Mouse (Mus musculus) heart, adult 18-20 months (tissue): ENCODE results near the gene Ccr1l1. TPM values are rescaled to one million over a fixed set of nuclear protein-coding genes. Genes with fewer than 3 reads are reported as not detected.
"Not testable (repeated sequence)": the region's sequence is repeated elsewhere in the genome, so short reads cannot be mapped to it uniquely, and the experiment has no call there.

Experiments used
- DNase-seq, 2 experiments: peaks; one replicate each; pipeline ENCODE4 v3.0.0; 2021 to 2022; ENCODE audit warnings: mixed read lengths in 1 of 2
- long read RNA-seq, 2 experiments: library from polyadenylated mRNA; stranded (forward); transcript quantifications; one replicate each; pipeline ENCODE4 v2.0.0; 2021
- total RNA-seq, 2 experiments: library from RNA; stranded (reverse); gene quantifications; 2 replicates each; pipeline ENCODE4 v1.2.3; 2021

Ccr1l1 gene
- not detected for total RNA-seq
- long read RNA-seq, experiment 1, result 0 reads
- long read RNA-seq, experiment 2, result 0 reads

GRCm38 (mm10) chr9:123978308-123978707, at the start of gene Ccr1l1:
TSS of gene Ccr1l1 (minus strand) at chr9:123978408.
- DNase-seq, result no peak

DNA sequence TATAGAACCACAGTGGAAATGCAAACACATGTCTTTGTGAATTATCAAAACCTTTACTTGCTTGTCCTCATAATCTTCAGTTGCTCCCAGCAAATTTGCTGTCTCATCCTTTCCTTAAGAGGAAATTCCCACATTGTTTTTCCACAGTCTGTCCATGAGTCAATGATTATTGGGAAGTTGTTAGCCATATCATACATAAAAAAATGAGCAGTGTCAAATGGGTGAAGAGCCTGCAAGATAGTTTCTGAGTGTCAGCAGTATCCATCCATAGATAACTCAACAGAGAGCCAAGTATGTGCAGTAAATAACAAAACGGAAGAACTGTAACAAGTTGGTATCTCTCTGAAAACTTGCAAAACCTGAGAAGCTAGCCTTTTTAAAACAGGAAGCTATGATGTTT, 43.5 kb upstream of the Ccr1l1 start, which contains the start of gene Ccr3:
Gene Ccr3, plus strand, starts transcription at position 301 of the 400 bp plus-strand sequence.
- DNase-seq, result no peak

- DNase-seq, result peak; percentile 12 to 43
Observed at GRCm38 (mm10) chr9:124019887-124020286, 41.7 kb upstream of the Ccr1l1 start.

DNA sequence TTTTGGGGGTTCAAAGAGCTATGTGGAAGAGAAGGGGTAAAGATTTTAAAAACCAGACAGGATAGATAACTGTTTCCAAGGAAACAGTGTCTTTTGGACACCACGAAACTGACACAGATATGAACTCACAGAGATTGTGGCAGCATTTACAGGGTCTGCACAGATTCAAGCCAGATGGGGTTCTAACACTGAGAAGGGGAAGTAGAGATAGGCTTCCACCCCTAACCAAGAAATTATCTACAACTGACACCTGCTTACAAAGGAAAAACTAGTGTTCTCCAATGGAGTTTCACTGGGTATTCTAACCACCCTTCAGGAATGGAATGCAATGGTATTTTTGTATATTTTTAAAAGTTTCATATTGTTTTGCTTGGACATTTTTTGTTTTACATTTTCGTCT, 37.8 kb upstream of the Ccr1l1 start:
- DNase-seq, result no peak

DNA sequence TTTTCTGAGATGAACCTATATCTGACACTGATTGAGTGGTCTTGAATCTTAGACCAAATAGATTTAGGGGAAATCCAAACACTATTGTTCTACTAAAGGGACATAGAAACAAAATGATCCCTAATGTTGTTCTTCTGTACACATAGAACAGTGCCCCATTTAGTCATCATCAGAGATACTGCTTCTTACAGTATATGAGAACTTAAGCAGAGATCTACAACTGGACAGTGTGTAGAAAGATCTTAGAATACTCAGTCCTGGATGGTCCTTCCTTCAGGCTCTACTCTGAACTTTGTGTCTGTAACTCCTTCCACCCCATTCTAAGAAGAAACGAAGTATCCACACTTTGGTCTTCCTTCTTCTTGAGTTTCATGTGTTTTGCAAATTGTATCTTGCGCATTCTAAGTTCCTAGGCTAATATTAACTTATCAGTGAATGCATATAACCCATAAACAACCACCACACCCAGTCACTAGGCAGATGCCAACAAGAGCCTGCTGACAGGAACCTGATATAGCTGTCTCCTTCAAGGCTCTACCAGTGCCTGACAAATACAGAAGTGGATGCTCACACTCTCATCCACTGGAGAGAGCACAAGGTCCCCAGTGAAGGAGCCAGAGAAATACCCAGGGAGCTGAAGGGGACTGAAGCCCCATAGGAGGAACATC, 36.9 kb upstream of the Ccr1l1 start:
- no peak for DNase-seq

- DNase-seq, result no peak
Observed at GRCm38 (mm10) chr9:124013270-124013669, 35.1 kb upstream of the Ccr1l1 start.

DNA sequence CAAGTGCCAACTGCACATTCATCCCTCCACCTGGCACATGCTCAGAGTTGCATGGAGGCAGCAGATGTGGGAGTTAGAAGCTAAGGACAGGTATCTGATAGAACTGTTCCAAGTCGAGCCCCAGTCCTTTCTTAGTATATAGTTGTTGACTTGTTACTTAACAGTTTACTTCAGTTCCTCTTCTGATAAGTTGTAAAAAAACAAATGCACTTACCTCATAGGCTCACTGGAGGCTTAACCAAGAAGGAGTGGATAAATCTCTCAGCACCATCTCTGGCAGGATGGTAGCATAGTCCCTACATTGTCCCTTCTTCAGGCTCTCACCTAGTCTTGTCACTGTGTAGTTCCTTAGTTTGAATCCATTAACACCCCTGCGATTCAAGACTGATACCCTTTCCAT, 34.5 kb upstream of the Ccr1l1 start:
- no peak for DNase-seq

DNA sequence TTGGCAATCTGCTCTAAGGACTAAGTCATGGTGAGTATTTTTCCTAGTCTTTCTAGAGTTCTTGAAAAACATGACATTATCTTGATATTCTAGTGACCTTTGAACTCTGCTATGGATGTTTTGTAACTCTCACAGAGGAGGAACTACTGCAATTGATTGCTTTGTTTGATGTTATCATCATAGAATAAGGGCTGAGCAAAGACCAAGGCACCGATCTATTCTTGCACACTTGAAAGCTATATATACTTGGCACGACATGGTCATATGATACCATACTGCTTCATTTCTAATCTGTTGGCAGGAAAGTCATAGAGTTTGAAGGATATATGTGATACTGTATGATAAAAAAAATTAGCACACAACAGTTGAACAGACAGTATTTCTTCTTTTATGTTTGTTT, 21.6 kb upstream of the Ccr1l1 start:
- DNase-seq, result no peak

GRCm38 (mm10) chr9:123997719-123998118, 19.5 kb upstream of the Ccr1l1 start:
- DNase-seq, result no peak

- DNase-seq, result no peak
Observed at GRCm38 (mm10) chr9:123991312-123991906, 13.2 kb upstream of the Ccr1l1 start.

- peak in 1 of 2 experiments; percentile 9 for DNase-seq
Observed at GRCm38 (mm10) chr9:123989671-123990070, 11.5 kb upstream of the Ccr1l1 start.

DNA sequence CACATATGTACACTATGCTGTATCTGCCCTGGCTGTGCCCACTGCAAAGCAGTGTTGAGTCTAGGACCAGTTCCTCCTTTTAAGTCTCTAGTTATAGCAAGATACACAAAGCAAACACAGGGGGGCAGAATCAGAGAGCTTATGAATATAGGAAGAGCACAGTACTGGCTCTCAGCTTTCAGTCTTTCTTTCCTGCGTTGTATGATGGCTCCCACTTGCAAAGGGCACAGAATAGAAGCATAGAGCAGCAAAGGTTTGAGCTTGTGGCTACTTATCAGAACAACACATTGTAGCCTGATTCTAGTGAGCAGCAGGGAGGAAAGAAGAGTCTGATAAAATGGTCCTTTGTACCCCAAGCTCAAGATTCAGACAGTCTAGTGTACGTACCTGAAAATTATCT, 8.0 kb upstream of the Ccr1l1 start:
- DNase-seq, result peak in 1 of 2 experiments; percentile 49

- DNase-seq, result no peak
Observed at GRCm38 (mm10) chr9:123984943-123985342, 6.7 kb upstream of the Ccr1l1 start.

GRCm38 (mm10) chr9:123982720-123983119, 4.5 kb upstream of the Ccr1l1 start:
- no peak for DNase-seq

DNA sequence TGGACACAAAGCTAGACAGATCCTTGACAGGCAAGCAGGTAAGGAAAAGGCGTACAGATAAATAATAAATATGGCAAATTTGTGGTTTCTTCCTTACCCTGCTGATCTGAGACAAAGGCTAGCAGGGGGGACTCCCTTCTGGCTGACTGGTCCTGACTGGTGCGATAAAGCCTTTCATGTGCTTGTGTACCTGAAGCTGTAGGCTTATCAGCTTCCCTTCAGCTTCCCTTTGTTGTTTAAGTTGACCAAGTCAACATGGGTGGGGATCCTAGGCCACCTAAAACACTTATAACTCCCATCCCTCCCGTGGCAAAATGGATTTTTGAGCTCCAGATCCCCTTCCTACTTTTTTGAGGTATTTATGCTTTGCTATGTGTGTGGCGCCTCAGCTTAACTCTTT, 3.7 kb upstream of the Ccr1l1 start:
- DNase-seq, result no peak

DNA sequence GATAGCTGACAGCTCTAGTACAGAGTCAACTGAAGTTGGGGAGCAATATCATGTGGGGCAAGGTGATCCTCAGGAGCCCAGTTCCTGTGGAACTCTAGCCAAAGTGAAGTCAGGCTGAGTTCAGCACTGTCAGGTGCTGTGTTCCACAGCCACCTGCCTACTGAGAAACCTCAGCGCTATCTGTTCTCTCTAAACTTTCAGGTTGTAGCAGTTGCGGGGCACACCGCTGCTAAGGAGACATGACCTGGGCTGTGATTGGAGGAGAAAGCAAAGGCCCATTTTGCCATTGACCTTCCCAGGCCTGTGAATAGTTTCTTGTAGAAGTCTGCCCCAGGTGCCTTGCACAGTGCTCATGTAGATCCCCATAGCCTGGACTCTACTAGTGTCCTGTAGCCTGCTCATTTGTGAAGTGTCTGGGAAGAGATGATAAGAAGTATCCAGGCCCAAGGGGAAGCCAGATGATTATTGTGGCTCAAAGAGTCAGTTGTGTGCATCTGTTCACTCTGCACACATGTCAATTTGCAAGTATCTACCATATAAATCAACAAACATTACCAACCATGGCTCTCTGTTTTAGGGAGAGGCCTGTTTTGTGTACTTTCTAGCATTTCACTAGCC, 2.8 kb upstream of the Ccr1l1 start:
- not testable (repeated sequence) for DNase-seq

DNA sequence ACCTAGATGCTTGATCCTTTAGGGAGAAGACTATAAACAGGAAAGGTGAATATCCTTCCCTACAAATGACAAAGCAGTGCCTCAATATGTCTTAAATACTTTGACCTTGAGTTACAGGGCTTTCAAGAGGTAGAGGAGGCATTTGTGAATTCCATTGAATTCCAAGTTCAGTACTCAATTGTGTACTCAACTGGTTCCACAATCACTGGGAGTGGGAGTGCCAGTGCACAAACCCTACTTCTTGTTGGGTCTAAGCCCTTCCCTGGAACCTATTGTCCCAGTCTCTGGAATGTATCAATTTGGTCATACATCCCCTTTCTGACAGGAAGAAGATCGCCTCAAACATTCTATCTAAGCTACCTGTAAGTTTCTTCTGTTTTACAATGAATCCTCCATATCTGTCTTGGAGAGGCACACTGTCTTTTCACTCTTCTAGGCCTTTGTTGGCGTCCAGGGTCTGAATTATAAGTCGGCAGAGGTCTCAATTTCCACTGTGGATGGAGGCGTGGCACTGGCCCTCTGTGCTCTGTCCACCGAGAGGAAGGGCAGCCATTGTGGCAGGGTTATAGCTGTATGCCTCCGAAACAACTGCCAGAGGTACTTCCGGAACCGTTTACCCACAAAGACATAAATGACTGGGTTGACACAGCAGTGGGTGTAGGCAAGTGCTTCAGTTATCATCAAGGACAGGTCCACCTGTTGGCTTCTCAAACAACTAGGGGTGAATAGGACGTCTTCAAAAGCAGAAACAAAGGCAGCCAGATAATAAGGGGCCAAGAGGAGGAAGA, 1.1 kb downstream of the Ccr1l1 start:
- DNase-seq, result no peak

GRCm38 (mm10) chr9:123975630-123976029, 2.6 kb downstream of the Ccr1l1 start:
- DNase-seq, result no peak

- DNase-seq, result no peak
Observed at GRCm38 (mm10) chr9:123968290-123968912, 9.8 kb downstream of the Ccr1l1 start, which contains the start of gene Ccr1. TSS of gene Ccr1 (minus strand) at chr9:123968692.

DNA sequence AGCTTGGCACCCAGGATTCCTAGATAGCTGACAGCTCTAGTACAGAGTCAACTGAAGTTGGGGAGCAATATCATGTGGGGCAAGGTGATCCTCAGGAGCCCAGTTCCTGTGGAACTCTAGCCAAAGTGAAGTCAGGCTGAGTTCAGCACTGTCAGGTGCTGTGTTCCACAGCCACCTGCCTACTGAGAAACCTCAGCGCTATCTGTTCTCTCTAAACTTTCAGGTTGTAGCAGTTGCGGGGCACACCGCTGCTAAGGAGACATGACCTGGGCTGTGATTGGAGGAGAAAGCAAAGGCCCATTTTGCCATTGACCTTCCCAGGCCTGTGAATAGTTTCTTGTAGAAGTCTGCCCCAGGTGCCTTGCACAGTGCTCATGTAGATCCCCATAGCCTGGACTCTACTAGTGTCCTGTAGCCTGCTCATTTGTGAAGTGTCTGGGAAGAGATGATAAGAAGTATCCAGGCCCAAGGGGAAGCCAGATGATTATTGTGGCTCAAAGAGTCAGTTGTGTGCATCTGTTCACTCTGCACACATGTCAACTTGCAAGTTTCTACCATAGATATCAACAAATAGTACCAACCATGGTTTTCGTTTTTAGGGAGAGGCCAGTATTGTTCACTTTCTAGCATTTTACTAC, 11.2 kb downstream of the Ccr1l1 start:
- not testable (repeated sequence) for DNase-seq

DNA sequence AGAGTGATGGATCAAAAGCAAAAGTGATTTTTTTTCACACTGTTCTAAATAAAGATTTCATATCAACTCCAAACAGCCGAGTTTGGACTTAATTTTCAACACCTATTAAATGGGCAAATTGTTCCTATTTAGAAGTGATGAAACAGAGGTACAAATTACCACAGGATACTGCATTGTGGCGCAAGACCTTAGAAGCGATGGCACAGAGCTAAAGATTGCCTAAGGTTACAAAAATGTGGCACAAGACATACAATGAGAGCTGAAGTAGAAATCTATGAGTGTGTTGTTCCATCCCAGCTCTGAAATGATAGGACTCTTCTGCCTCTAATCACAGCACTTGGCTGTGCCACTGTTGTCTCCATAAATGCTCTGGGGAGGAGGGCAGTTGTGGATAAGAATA, 13.4 kb downstream of the Ccr1l1 start:
- DNase-seq, result no peak

DNA sequence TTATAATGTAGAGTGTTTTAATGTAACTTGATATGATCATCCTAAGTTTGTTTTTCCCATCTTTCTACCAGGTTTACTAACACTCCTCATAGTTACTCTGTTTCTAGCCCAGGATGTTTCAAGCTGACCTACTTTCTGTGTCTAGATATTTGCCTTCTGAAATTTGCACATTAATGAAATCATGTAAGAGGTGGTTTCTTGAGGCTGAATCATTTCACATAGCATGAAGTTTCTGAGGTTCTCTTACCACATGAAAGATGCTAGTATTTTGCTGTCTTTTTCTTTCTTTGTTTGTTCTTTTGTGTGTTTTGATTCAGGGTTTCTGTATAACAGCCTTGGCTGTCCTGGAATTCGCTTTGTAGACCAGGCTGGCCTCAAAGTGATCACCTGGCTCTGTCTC, 18.0 kb downstream of the Ccr1l1 start:
- DNase-seq, result no peak
